Mouse (Mus musculus) macrophage (primary cell): Measurements from ENCODE around the gene Matk. TPM values are rescaled to one million over a fixed set of nuclear protein-coding genes. Genes with fewer than 3 reads are reported as not detected.

Source experiments
- H3K27ac ChIP-seq: fragments of 350-480 bp; formaldehyde crosslinking; 2 replicates; pipeline ENCODE4 v1.9.0; 2021
- H3K36me3 ChIP-seq: fragments of 350-480 bp; formaldehyde crosslinking; 2 replicates; pipeline ENCODE4 v1.9.0; 2021; ENCODE audit errors: inconsistent target
- H3K4me3 ChIP-seq: fragments of 350-480 bp; formaldehyde crosslinking; 2 replicates; pipeline ENCODE4 v1.9.0; 2021; ENCODE audit errors: inconsistent target
- H3K79me2 ChIP-seq: fragments of 350-480 bp; formaldehyde crosslinking; 2 replicates; pipeline ENCODE4 v1.9.0; 2021; ENCODE audit errors: inconsistent target
- WGBS: methylation state at CpG from one replicate; pipeline ENCODE4 v1.1.7; 2026; ENCODE audit warnings: inconsistent platforms; ENCODE audit not compliant: missing documents; 5-methylcytosine and 5-hydroxymethylcytosine counted together
- polyA plus RNA-seq: library from polyadenylated mRNA; stranded (reverse); fragments of 250-400 nt; gene quantifications from 3 replicates; pipeline ENCODE4 v1.2.4, GENCODE M21; 2018; ENCODE audit warnings: inconsistent platforms

The Matk gene
- polyA plus RNA-seq, 1 experiment from 2014 or later, result 5.7 TPM

GRCm38 (mm10) chr10:81259225-81259884 lies 6.6 kb downstream of the Matk start:
- Histone ChIP-seq H3K79me2 (no peaks in the 10 kb centered on the region), H3K36me3 (0 out of 2 replicates have a peak, but pooled peaks cover 5% of the 10 kb centered on the region), H3K27ac (no peak overlapping the region), H3K4me3 (no peak overlapping the region)
- WGBS, result 80% methylated on average over 21 of the region's 21 CpGs

- WGBS, result 91% methylated on average over 4 of the region's 4 CpGs
- Histone ChIP-seq H3K4me3 (no peak overlapping the region), H3K27ac (no peak overlapping the region)
Measured at GRCm38 (mm10) chr10:81261025-81261424, 8.3 kb downstream of the Matk start.

GRCm38 (mm10) chr10:81265540-81265939 lies 12.8 kb downstream of the Matk start:
- 96% methylated on average over 8 of the region's 8 CpGs for WGBS
- H3K36me3 ChIP-seq, result 0 out of 2 replicates have a peak, but pooled peaks cover 9% of the 10 kb centered on the region
- peaks cover 27% of the 10 kb centered on the region for H3K79me2 ChIP-seq
- peak overlapping the region; percentile 45 for H3K4me3 ChIP-seq
- 0 out of 2 replicates have a peak overlapping the region, but pooled peaks have one; percentile 81 for H3K27ac ChIP-seq

More at GRCm38 (mm10) chr10:81261025-81261424, 8.3 kb downstream of the Matk start:
- Histone ChIP-seq H3K79me2 (peaks cover 9% of the 10 kb centered on the region; the same call in 1 of the 2 replicates), H3K36me3 (0 out of 2 replicates have a peak, but pooled peaks cover 7% of the 10 kb centered on the region)

GRCm38 (mm10) chr10:81266211-81267105 lies 13.7 kb downstream of the Matk start, which contains the start of the genes Mrpl54 and Apba3:
Gene Mrpl54, minus strand, starts transcription at chr10:81266934.
Gene Apba3, plus strand, starts transcription at chr10:81266960.
- Histone ChIP-seq H3K79me2 (peaks cover 27% of the 10 kb centered on the region), H3K4me3 (peak within 1 kb of the TSS; percentile 94), H3K36me3 (0 out of 2 replicates have a peak, but pooled peaks cover 14% of the 10 kb centered on the region), H3K27ac (peak within 1 kb of the TSS; percentile 81)
- WGBS, result under 1% methylated on average over 48 of the region's 48 CpGs

GRCm38 (mm10) chr10:81268056-81268455 lies 15.3 kb downstream of the Matk start:
- WGBS, result 5% methylated on average over 23 of the region's 23 CpGs
- H3K4me3 ChIP-seq, result peak overlapping the region; percentile 94
- H3K27ac ChIP-seq, result peak overlapping the region; percentile 62
- H3K36me3 ChIP-seq, result peaks cover 19% of the 10 kb centered on the region; the same call in 1 of the 2 replicates
- H3K79me2 ChIP-seq, result peaks cover 27% of the 10 kb centered on the region

GRCm38 (mm10) chr10:81268643-81269412 lies 16.1 kb downstream of the Matk start:
- Histone ChIP-seq H3K36me3 (peaks cover 25% of the 10 kb centered on the region; the same call in 1 of the 2 replicates), H3K4me3 (peak overlapping the region; percentile 94), H3K27ac (peak overlapping the region; percentile 62), H3K79me2 (peaks cover 27% of the 10 kb centered on the region)
- WGBS, result 88% methylated on average over 16 of the region's 16 CpGs

- H3K27ac ChIP-seq, result no peak overlapping the region
- peaks cover 18% of the 10 kb centered on the region; the same call in 1 of the 2 replicates for H3K36me3 ChIP-seq
- no peak overlapping the region for H3K4me3 ChIP-seq
- peaks cover 14% of the 10 kb centered on the region for H3K79me2 ChIP-seq
- 96% methylated on average over 19 of the region's 21 CpGs for WGBS
Measured at GRCm38 (mm10) chr10:81272356-81272755, 19.6 kb downstream of the Matk start.

- Histone ChIP-seq H3K79me2 (peaks cover 6% of the 10 kb centered on the region), H3K27ac (no peak overlapping the region), H3K4me3 (no peak overlapping the region), H3K36me3 (peaks cover 18% of the 10 kb centered on the region; the same call in 1 of the 2 replicates)
- 93% methylated on average over 17 of the region's 19 CpGs for WGBS
Measured at GRCm38 (mm10) chr10:81273842-81274241, 21.1 kb downstream of the Matk start.

DNA sequence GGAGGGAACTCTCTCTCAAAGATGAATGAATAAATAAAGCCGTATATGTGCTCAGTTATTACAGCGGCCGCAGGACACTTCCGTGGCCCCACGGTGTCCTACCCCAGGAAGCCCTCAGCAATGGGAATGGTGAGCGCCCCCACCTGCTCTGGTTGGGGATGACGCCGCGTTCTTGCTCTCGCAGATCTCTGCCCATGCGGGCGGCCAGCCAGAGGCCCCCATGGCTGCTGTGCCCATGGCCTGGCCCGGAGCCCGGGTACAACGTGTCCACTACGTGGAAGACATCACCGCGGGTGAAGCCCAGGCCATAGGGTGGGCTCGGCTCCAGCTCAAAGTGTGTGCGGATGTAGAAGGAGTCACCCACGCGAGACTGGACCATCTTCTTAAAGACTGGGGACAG lies 24.9 kb downstream of the Matk start:
- Histone ChIP-seq H3K4me3 (no peak overlapping the region), H3K36me3 (peaks cover 10% of the 10 kb centered on the region; the same call in 1 of the 2 replicates), H3K27ac (no peak overlapping the region), H3K79me2 (no peaks in the 10 kb centered on the region)
- 91% methylated on average over 17 of the region's 22 CpGs for WGBS

DNA sequence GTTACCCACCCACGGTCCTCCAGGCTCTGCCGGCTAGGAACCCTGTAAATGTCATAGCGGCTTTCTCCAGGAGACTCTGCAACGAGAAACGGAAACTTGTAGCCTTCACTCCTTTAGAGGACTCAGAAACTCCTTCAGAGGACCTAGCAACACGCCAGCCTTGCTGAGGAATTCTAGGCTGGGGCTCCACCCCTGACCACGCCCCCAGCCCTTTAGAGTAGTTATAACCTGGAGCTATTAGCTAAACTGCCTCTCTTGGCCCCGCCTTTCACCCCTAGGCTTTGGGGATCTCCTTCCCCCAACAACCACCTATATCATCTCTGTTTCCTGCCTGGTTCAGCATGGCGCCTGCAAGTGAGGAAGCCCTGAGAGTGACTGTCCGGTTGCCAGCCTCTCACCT lies 26.8 kb downstream of the Matk start:
- no peak overlapping the region for H3K4me3 ChIP-seq
- 92% methylated on average over 10 of the region's 10 CpGs for WGBS
- H3K36me3 ChIP-seq, result no peaks in the 10 kb centered on the region
- H3K27ac ChIP-seq, result no peak overlapping the region
- H3K79me2 ChIP-seq, result no peaks in the 10 kb centered on the region

DNA sequence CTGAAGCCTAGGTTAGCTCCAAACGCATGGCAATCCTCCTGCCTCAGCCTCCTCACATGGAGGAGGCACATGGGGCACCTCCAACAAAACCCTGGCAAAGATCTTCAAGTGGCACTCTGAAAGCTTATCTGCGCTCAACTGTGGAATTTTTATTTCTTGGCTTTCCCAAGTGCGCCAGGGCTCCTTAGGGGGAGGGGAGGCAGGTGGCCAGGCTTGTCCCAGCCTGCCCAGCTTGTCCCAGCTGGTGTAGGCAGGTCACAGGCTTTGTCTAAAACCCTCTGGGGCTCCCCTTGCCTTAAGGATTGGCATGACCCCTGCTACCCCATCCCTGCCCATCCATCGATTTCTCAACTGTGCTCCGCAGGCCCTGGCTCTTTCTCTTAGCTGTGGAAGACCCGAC lies 31.5 kb downstream of the Matk start:
- Histone ChIP-seq H3K4me3 (no peak overlapping the region), H3K36me3 (no peaks in the 10 kb centered on the region), H3K27ac (no peak overlapping the region), H3K79me2 (no peaks in the 10 kb centered on the region)
- 88% methylated on average over 6 of the region's 6 CpGs for WGBS

GRCm38 (mm10) chr10:81284719-81285118 lies 32.0 kb downstream of the Matk start:
- Histone ChIP-seq H3K36me3 (no peaks in the 10 kb centered on the region), H3K27ac (no peak overlapping the region), H3K4me3 (peak overlapping the region; percentile 48; the same call in 1 of the 2 replicates), H3K79me2 (no peaks in the 10 kb centered on the region)
- WGBS, result 65% methylated on average over 16 of the region's 17 CpGs

GRCm38 (mm10) chr10:81285694-81286450 lies 33.1 kb downstream of the Matk start:
- 4% methylated on average over 53 of the region's 54 CpGs for WGBS
- no peaks in the 10 kb centered on the region for H3K36me3 ChIP-seq
- H3K4me3 ChIP-seq, result peak overlapping the region; percentile 48
- no peaks in the 10 kb centered on the region for H3K79me2 ChIP-seq
- H3K27ac ChIP-seq, result no peak overlapping the region
